Mouse (Mus musculus) testis, adult 10 weeks (tissue): Measurements from ENCODE around the gene Cldn13. TPM values are rescaled to one million over a fixed set of nuclear protein-coding genes. Genes with fewer than 3 reads are reported as not detected.

Experiments
- polyA plus RNA-seq: library from polyadenylated mRNA; stranded (reverse); fragments of 350-450 nt; fragmentation: Illumina TruSeq; extraction: RNeasy Lipid Tissue Mini Kit (QIAGEN cat#74804); gene quantifications from one replicate; pipeline ENCODE4 v1.2.3, GENCODE M21; 2014; ENCODE audit warnings: low read depth, low replicate concordance

The Cldn13 gene
- polyA plus RNA-seq, result 3.1 TPM

GRCm38 (mm10) chr5:134915311-134915710 lies at the start of gene Cldn13:
Cldn13 (minus strand) TSS chr5:134915526.

GRCm38 (mm10) chr5:134946857-134947255 lies 31.5 kb upstream of the Cldn13 start, which contains the start of gene Cldn4:
Cldn4 (minus strand) TSS chr5:134946934.

GRCm38 (mm10) chr5:134932179-134932902 lies 17.0 kb upstream of the Cldn13 start, which contains the start of gene Mettl27:
Mettl27 (plus strand) TSS chr5:134932368.

GRCm38 (mm10) chr5:134906633-134907032 lies 8.7 kb downstream of the Cldn13 start, which contains the start of gene Tmem270:
Tmem270 (minus strand) TSS chr5:134906733.

Other genes with a start within 250 kb of the Cldn13 start
- gene Limk1, start 226.9 kb downstream of the Cldn13 start, polyA plus RNA-seq, result 1.6 TPM
- gene Eln, start 168.2 kb downstream of the Cldn13 start, polyA plus RNA-seq, result 0.38 TPM
- 0.52 TPM for gene Tmem270, start 8.8 kb downstream of the Cldn13 start, polyA plus RNA-seq
- gene Mettl27, start 16.8 kb upstream of the Cldn13 start, polyA plus RNA-seq, result 4.6 TPM
- gene Cldn4, start 31.4 kb upstream of the Cldn13 start, polyA plus RNA-seq, result not detected
- gene Cldn3, start 70.7 kb upstream of the Cldn13 start, polyA plus RNA-seq, result not detected
- 7.4 TPM for gene Abhd11, start 93.6 kb upstream of the Cldn13 start, polyA plus RNA-seq
- gene Stx1a, start 108.0 kb upstream of the Cldn13 start, polyA plus RNA-seq, result not detected
- gene Dnajc30, start 148.7 kb upstream of the Cldn13 start, polyA plus RNA-seq, result 10.2 TPM
- 9.1 TPM for gene Bud23, start 149.4 kb upstream of the Cldn13 start, polyA plus RNA-seq
- not detected for gene Vps37d, start 162.7 kb upstream of the Cldn13 start, polyA plus RNA-seq
- 1.1 TPM for gene Mlxipl, start 174.4 kb upstream of the Cldn13 start, polyA plus RNA-seq
- 12.1 TPM for gene Tbl2, start 234.1 kb upstream of the Cldn13 start, polyA plus RNA-seq